Mouse (Mus musculus): Measurements from ENCODE around the gene Mrpl36.

Mrpl36 gene

GRCm38 (mm10) chr13:73346743-73347142, 18.4 kb downstream of the Mrpl36 start:
- DNase-seq (ENCODE audit: low read depth, low spot score) = no peak

DNA sequence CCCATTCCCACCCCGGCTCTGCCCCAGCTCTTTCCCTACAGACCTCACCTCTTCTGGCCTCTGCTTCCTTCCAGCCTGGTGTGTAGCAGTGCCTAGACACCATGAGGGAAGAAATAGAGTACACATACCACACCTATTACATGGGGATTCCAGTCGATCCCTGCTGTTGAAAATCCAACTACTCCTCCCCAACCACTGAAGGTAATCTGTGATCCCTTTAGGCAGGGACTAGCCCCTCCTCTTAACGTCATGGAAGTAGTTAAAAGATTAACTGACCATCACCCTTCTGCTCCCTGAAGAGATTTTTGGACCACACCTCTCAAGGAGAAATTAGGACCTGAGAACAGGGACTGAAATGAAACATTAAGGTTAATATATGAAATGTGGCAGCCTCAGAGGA, 18.9 kb downstream of the Mrpl36 start:
- no peak for DNase-seq (ENCODE audit: low read depth, low spot score)

DNA sequence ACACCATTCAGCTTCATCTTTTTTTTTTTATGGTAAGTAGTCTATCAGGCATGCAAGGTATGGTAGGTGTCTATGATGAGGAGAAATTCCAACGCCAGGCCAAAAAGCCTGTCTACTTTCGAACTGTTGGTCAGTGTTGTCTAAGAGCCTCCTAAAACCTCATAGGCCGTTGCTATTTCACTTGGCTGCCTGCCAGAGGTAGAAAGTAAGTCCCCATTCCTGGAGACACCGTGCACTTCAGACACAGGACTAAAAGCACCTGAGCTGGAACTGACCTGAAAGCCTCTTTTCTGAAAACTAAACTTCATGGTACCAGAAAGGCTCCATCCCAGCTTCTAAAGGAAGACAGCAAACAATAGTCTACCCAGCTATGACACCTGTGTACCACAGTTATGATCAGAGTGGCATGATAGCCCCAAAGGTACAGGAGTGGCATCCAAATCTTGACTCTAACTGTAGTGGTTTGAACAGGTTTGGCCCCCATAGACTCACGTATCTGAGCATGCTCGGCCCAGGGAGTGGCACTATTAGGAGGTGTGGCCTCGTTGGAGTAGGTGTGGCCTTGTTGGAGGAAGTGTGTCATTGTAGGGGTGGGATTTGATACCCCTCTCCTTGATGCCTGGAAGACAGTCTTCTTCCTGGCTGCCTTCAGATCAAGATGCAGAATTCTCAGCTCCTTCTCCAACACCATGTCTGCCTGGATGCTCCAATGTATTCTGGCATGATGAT, 19.8 kb downstream of the Mrpl36 start:
- no peak for DNase-seq (ENCODE audit: low read depth, low spot score)

DNA sequence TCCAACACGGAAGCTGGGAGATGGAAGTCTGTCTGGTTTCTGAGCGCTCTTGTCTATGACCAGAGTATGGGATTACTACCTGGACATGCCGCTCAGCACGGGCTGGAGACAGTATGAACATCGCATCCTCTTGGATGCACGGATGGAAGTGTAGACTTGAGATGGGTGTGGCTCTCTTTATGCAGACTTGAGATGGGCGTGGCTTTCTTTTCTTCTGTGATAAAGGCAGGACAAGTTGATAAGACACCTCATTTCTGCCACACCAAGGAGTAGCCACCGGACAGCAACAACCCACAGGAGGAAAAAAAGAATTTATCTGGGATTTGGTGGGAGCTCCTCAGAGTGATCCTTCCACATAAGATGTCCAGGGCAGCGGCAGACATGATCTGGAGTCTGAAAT, 22.4 kb downstream of the Mrpl36 start:
- no peak for DNase-seq (ENCODE audit: low read depth, low spot score)

GRCm38 (mm10) chr13:73351910-73352309, 23.6 kb downstream of the Mrpl36 start:
- DNase-seq (ENCODE audit: low read depth, low spot score) = no peak

GRCm38 (mm10) chr13:73352491-73352890, 24.2 kb downstream of the Mrpl36 start:
- DNase-seq (ENCODE audit: low read depth, low spot score) = no peak

DNA sequence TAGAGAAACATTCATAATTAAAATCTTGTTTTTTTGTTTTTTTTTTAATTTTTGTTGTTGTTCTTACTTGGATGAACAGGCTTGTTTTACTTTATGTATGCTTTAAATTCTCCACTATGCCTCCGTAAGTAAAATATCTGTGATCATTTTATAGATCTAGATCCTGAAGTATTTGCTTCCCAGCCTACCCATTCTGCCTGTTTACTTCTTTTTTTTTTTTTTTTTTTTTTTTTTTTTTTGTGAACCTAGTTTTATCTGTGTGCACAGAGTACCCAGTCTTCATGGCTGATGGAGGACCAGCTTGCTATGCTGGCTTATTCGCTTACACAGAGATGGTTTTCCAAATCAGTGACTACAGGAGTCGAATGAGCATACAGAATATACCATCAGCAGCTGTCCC, 28.8 kb downstream of the Mrpl36 start:
- DNase-seq (ENCODE audit: low read depth, low spot score) = no peak

DNA sequence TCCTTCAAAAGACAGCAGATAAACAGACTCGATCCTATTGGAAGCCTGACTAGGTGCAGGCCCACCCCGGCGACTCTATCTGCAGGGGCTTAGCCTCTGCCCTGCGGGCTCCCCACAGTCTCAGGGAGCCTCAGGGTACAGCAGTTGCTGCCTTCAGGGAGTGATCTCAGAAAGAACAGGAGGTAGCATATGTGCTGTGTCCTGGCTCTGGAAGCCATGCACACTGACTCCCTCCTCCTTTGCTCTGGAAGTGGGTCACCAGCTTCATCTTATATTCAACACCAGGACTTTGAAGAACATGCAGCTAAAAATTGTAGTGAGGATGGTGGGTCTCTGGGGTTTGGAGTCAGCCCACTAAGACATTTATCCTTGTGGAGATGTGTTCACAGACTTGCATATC, 45.1 kb downstream of the Mrpl36 start:
- DNase-seq (ENCODE audit: low read depth, low spot score) = no peak

DNA sequence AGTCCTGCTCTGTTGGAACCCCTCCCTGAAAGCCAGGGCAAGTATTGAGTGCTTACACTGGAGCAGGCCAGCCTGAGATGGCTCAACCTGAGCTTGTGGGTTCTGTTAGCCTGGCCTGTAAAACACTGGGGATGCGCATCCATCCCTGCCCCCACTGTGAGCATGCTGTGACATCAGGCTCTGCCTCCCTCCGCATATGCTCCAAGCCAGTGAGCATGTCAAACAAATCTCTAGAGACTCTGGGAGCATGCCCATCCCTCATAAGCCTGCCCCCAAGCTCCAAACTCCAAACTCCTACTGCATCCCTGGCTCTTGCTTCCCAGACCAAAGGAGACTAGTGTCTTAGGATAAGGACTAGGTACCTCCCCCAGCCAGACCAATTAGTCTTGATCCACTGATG, 46.3 kb downstream of the Mrpl36 start:
- DNase-seq (ENCODE audit: low read depth, low spot score) = no peak

DNA sequence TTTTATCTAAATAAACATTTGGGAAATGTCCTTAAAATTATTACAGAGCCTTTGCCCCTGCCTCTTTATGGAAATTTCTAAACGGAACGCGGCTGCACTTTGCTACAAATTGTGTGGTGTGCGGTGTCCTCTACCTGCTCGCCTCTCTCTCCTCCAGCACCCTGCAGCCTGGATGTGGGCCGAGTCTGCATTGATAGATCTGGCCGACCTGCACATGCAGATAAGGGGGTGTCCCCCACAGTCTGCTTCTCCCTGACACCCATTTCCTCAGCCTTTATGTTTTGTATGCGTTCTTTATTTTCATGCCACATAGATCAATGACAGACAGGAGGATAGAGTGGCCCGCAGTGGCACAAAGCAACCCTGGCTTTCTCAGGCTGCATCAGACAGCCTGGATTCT, 49.3 kb downstream of the Mrpl36 start:
- DNase-seq (ENCODE audit: low read depth, low spot score) = no peak
